Mouse (Mus musculus) limb, embryonic 13.5 days (tissue): ENCODE measurements around the gene 5730596B20Rik. TPM values are rescaled to one million over a fixed set of nuclear protein-coding genes. Genes with fewer than 3 reads are reported as not detected.

Experiments
- ATAC-seq: fragments of 200-750 bp; cut with Nextera tagmentation; 2 replicates; pipeline ENCODE4 v1.8.0; 2017; ENCODE audit warnings: low read depth, moderate number of reproducible peaks, moderate TSS enrichment; ENCODE audit not compliant: low FRiP score
- H3K27ac ChIP-seq: fragments of 300-500 bp; sonication (generic); 2 replicates; pipeline ENCODE4 v1.5.1; 2015; ENCODE audit warnings: inconsistent platforms, mild to moderate bottlenecking, moderate library complexity
- H3K27me3 ChIP-seq: fragments of 300-500 bp; sonication (generic); 2 replicates; pipeline ENCODE4 v1.6.1; 2015; ENCODE audit warnings: mild to moderate bottlenecking, inconsistent platforms
- H3K36me3 ChIP-seq: fragments of 300-500 bp; sonication (generic); 2 replicates; pipeline ENCODE4 v1.6.1; 2015; ENCODE audit warnings: inconsistent platforms, mild to moderate bottlenecking, moderate library complexity
- H3K4me1 ChIP-seq: fragments of 300-500 bp; sonication (generic); 2 replicates; pipeline ENCODE4 v1.6.1; 2015; ENCODE audit warnings: inconsistent platforms
- H3K4me2 ChIP-seq: fragments of 300-500 bp; sonication (generic); replicated peaks from 2 replicates; pipeline ENCODE4 v1.6.1; 2015; ENCODE audit warnings: inconsistent platforms, mild to moderate bottlenecking, moderate library complexity
- H3K4me3 ChIP-seq: fragments of 300-500 bp; sonication (generic); 2 replicates; pipeline ENCODE4 v1.5.1; 2015; ENCODE audit warnings: moderate library complexity, mild to moderate bottlenecking, inconsistent platforms
- H3K9ac ChIP-seq: fragments of 300-500 bp; sonication (generic); 2 replicates; pipeline ENCODE4 v1.6.1; 2015; ENCODE audit warnings: mild to moderate bottlenecking, inconsistent platforms
- H3K9me3 ChIP-seq: fragments of 300-500 bp; sonication (generic); 2 replicates; pipeline ENCODE4 v1.6.1; 2016; ENCODE audit warnings: inconsistent platforms
- WGBS: fragments of 180-500 bp; shearing (Covaris S2); methylation state at CpG from one replicate; pipeline ENCODE4 v1.1.7; 2015; 5-methylcytosine and 5-hydroxymethylcytosine counted together
- polyA plus RNA-seq: library from polyadenylated mRNA; unstranded; fragments of >200 nt; fragmentation: Nextera tagmentation; extraction: Ambion mirVana; gene quantifications from 2 replicates; pipeline ENCODE4 v1.2.1, GENCODE M21; 2015

The 5730596B20Rik gene
- polyA plus RNA-seq, 1 experiment from 2014 or later: 0.71 TPM

DNA sequence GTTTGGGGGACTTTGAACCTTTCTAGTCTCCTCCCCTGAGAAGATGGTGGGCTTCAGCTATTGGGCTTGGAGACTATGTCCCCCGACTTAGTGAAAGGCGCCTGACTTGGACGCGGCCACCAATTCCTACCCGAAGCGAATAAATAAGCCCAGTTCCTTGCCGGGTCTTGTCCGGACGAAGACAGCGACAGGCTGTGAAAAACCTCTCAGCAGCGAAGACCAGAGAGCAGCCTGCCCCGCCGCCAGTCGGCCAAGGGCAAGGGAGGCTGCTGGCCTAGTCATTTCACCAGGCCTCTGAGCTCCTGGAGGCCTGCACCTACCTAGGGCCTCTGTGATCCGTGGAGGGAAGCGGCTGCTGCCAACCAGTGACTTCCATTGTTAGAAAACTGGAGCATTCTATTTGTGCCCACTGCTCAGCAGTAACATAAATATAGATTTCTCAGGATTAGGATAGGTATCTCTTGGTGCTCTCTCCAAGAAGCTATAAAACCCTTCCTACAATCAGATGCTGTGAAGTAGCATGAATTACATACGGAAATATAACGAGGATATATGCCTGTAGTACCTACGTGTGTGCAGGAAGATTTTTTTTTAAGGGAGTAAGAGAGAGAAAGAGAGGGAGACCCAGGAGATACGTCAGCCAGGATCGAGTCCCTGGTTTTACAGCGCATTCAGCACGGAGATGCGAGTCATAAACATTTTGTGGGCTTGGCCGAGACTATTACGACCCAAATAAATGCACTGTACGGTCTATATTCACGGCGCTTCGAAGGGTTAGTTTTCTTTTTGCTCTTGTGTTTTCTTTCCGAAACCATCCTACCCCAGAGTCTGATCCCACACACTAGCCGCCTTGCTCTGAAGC lies 42.9 kb downstream of the 5730596B20Rik start:
- H3K36me3 ChIP-seq: peaks cover 11% of the 10 kb centered on the region
- H3K4me1 ChIP-seq: peaks cover 59% of the 10 kb centered on the region
- 15% methylated on average over 32 of the region's 32 CpGs for WGBS
- H3K9me3 ChIP-seq: no peaks in the 10 kb centered on the region
- peak overlapping the region; percentile 86 for H3K4me3 ChIP-seq
- peak overlapping the region; percentile 93 for H3K4me2 ChIP-seq
- peak overlapping the region; percentile 99; the same call in 1 of the 2 replicates for H3K27ac ChIP-seq
- ATAC-seq: no peak
- H3K27me3 ChIP-seq: peaks cover 9% of the 10 kb centered on the region
- peak overlapping the region; percentile 99 for H3K9ac ChIP-seq

DNA sequence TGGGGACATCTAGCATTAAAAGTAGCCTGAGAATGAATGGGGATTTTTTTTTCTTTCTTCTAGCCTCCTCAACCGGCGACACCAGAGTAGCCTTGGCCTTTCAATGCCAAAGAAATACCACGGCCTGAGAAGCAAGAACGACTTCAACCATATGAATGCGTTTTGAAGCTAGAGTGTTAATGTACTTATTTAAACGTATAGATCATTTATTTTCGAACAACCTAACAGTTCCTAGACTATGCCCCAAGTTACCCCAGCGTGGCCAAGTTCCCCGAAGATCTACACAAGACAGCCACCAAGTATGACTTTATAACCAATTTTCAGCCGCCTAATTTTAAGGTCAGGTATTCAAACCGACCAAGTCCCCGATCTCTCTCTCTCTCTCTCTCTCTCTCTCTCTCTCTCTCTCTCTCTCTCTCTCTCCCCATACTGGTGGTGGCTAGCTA lies 43.6 kb downstream of the 5730596B20Rik start:
- WGBS: 4% methylated on average over 12 of the region's 12 CpGs
- H3K9ac ChIP-seq: peak overlapping the region; percentile 99
- no peak for ATAC-seq
- H3K4me2 ChIP-seq: peak overlapping the region; percentile 93
- H3K27ac ChIP-seq: peak overlapping the region; percentile 99
- H3K36me3 ChIP-seq: peaks cover 18% of the 10 kb centered on the region
- peaks cover 7% of the 10 kb centered on the region; the same call in 1 of the 2 replicates for H3K27me3 ChIP-seq
- H3K4me1 ChIP-seq: peaks cover 53% of the 10 kb centered on the region
- H3K9me3 ChIP-seq: no peaks in the 10 kb centered on the region
- peak overlapping the region; percentile 86 for H3K4me3 ChIP-seq

DNA sequence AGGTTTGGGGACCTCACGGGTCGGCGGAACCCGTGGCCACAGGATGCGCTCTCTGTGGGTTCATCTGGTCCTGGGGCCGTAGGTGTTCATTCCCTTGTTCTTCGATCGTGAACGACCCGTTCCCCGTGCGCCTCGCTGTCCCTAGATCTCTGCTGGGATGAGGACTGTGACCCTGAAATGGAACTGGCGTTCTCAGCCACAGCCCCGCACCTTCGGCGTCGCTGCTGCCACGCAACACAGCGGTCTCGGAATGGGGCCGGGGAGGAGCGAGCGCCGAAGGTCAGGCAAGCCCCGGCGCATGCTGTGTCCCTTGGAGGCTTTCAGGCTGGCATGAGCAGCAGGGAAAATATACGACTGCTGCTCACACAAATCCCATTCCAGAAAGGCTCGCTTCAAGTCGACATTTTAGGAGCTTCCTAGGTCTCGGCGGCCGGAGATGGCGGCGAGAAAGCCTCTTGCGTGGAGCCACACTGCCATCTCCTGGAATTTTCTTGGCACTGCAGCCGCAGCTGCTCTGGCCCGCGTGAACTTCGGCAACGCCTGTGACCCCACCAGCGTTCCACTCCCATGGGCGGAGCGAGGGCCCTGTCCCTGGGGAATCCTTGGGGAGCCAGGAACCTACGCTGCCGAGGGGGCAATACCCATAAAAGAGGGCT lies 44.2 kb downstream of the 5730596B20Rik start, which contains the start of gene Hoxa7:
Gene Hoxa7, minus strand, starts transcription at position 518 of the 656 bp plus-strand sequence.
- peak within 1 kb of the TSS; percentile 99 for H3K27ac ChIP-seq
- H3K4me3 ChIP-seq: peak within 1 kb of the TSS; percentile 86
- peaks cover 18% of the 10 kb centered on the region for H3K36me3 ChIP-seq
- peak; percentile 22 for ATAC-seq
- 0 out of 2 replicates have a peak, but pooled peaks cover 2% of the 10 kb centered on the region for H3K27me3 ChIP-seq
- H3K9ac ChIP-seq: peak within 1 kb of the TSS; percentile 99
- no peaks in the 10 kb centered on the region for H3K9me3 ChIP-seq
- WGBS: under 1% methylated on average over 46 of the region's 46 CpGs
- H3K4me2 ChIP-seq: peak within 1 kb of the TSS; percentile 93
- peaks cover 47% of the 10 kb centered on the region for H3K4me1 ChIP-seq

DNA sequence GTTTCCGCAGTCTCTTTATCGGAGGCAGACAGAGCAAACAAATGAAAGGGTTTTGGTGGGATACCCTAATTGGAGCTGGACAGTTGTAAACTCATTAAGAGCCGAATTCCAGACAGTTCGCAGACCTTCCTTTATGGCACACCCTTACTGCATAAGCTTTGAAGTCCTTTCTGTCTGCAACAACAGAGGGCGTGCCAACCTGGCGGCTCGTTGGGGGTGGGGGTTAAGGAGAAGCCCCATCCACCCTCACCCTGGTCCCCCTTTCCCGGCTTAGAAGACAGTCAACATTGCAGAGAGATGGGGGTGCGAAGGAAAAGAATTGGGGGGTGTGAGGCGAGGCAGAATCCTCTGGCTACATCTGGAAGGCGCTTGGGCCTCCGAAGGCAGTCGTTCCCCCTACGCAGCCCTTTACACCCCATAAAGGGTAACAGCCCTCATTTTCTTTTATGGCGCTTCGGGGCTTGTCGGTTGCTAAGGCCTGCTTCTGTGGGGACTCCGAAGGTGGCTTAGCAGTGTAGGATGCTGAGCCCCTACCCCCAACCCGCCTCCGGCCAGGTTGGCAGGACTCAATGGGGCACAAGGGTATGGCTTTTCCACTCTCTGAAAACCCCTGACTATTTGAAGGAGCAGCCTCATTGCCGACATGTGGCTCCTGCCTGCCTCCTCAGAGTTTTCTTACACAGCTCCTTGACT lies 44.8 kb downstream of the 5730596B20Rik start:
- Histone ChIP-seq H3K27ac (peak overlapping the region; percentile 99), H3K9me3 (no peaks in the 10 kb centered on the region), H3K27me3 (0 out of 2 replicates have a peak, but pooled peaks cover 2% of the 10 kb centered on the region), H3K9ac (peak overlapping the region; percentile 99), H3K36me3 (peaks cover 18% of the 10 kb centered on the region), H3K4me3 (peak overlapping the region; percentile 86), H3K4me2 (peak overlapping the region; percentile 93), H3K4me1 (peaks cover 53% of the 10 kb centered on the region)
- WGBS: under 1% methylated on average over 21 of the region's 21 CpGs
- ATAC-seq: peak; percentile 45

DNA sequence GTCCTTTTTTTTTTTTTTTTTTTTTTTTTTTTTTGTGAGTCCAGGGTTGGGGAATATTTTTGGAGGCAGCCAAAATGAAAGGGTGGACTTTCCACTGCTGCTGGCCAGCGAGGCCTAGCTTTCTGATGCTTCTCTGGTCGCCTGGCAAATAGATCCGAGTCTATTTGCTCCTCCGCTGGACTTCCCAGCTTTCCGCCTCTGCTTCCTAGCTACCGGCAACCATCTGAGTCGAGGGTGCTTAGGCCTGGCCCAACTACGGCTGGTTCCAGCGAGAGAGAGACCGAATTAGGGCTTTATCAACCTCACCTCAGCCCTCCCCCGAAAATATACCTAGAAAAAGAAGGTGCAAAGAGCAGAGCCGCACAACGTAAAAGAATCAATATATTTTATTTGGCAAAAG lies 45.4 kb downstream of the 5730596B20Rik start:
- peaks cover 18% of the 10 kb centered on the region for H3K36me3 ChIP-seq
- WGBS: 6% methylated on average over 13 of the region's 13 CpGs
- no peak for ATAC-seq
- H3K4me1 ChIP-seq: peaks cover 55% of the 10 kb centered on the region
- peak overlapping the region; percentile 99 for H3K9ac ChIP-seq
- no peaks in the 10 kb centered on the region for H3K9me3 ChIP-seq
- H3K27me3 ChIP-seq: 0 out of 2 replicates have a peak, but pooled peaks cover 2% of the 10 kb centered on the region
- H3K4me2 ChIP-seq: peak overlapping the region; percentile 93
- H3K27ac ChIP-seq: peak overlapping the region; percentile 99
- peak overlapping the region; percentile 86 for H3K4me3 ChIP-seq

DNA sequence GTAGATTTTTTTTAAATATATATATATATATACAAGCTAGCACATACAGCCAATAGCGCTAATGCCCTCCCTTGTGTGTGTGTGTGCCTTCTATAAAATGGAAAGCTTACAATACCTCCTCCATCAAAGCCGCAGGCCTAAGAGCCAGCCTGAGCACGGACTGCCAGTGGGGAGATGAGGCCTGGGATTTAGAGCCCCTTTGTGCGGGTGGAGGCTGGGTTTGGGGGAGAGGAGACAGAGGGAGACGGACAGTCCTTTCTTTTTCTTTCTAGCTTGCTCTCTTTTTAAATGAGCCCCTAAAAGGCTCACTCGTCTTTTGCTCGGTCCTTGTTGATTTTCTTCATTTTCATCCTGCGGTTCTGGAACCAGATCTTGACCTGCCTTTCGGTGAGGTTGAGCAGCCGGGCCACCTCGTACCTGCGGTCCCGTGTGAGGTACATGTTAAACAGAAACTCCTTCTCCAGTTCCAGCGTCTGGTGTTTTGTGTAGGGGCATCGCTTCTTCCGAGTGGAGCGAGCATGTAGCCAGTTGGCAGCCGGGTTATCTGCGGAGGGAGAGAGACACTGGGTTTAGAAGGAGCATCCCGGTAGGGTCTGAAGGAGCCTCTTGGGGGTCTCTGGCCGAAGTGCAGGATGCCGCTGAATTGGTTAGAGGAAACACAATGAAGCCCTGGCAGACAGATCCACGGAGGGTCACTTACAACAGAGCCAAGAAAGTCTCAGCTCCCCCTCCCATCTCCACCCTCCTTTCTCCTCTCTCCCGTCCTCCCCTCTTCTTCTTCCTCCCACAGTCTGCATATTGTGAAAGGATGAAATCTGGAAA lies 46.9 kb downstream of the 5730596B20Rik start:
- Histone ChIP-seq H3K4me3 (peak overlapping the region; percentile 86), H3K9ac (peak overlapping the region; percentile 99), H3K4me2 (peak overlapping the region; percentile 93), H3K27me3 (0 out of 2 replicates have a peak, but pooled peaks cover 2% of the 10 kb centered on the region), H3K9me3 (no peaks in the 10 kb centered on the region), H3K36me3 (peaks cover 18% of the 10 kb centered on the region), H3K4me1 (peaks cover 42% of the 10 kb centered on the region), H3K27ac (peak overlapping the region; percentile 99)
- 2% methylated on average over 24 of the region's 24 CpGs for WGBS
- no peak for ATAC-seq

DNA sequence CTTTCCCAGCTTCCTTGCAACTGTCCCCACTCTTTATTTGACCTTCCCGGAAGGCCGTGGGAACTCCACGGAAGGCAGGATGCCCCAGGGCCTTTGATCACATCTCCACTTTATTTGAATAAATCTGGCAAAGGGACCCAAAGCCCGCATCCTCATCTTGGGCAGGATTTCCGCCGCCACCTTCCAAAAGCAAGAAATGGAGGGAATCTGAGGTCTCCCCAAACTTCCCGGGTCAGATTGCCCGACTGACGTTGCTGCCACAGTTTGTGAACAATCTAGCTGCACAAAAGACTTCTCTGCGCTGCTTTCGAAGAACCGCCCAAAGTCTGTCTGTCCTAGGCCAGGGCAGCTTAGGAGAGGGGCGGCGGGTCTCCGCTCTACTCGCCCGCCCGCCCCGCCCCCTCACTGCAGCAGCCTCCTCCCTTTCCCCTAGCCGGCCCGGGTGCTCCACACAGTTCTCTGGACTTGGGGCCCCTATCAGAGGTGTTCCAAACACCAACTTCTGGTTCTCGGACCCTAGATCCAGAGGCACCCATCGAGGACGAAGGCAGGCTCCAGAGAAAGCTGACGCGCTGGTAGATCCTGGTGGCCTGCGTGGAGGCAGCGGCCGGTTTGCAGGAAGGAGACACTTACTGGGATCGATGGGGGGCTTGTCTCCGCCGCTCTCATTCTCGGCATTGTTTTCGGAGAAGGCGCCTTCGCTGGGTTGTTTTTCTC lies 47.8 kb downstream of the 5730596B20Rik start:
- H3K4me2 ChIP-seq: peak overlapping the region; percentile 93
- ATAC-seq: no peak
- H3K27ac ChIP-seq: peak overlapping the region; percentile 99
- peaks cover 24% of the 10 kb centered on the region for H3K36me3 ChIP-seq
- H3K9ac ChIP-seq: peak overlapping the region; percentile 99
- under 1% methylated on average over 36 of the region's 36 CpGs for WGBS
- H3K4me3 ChIP-seq: peak overlapping the region; percentile 86
- 0 out of 2 replicates have a peak, but pooled peaks cover under 1% of the 10 kb centered on the region for H3K27me3 ChIP-seq
- H3K4me1 ChIP-seq: peaks cover 33% of the 10 kb centered on the region
- H3K9me3 ChIP-seq: no peaks in the 10 kb centered on the region

DNA sequence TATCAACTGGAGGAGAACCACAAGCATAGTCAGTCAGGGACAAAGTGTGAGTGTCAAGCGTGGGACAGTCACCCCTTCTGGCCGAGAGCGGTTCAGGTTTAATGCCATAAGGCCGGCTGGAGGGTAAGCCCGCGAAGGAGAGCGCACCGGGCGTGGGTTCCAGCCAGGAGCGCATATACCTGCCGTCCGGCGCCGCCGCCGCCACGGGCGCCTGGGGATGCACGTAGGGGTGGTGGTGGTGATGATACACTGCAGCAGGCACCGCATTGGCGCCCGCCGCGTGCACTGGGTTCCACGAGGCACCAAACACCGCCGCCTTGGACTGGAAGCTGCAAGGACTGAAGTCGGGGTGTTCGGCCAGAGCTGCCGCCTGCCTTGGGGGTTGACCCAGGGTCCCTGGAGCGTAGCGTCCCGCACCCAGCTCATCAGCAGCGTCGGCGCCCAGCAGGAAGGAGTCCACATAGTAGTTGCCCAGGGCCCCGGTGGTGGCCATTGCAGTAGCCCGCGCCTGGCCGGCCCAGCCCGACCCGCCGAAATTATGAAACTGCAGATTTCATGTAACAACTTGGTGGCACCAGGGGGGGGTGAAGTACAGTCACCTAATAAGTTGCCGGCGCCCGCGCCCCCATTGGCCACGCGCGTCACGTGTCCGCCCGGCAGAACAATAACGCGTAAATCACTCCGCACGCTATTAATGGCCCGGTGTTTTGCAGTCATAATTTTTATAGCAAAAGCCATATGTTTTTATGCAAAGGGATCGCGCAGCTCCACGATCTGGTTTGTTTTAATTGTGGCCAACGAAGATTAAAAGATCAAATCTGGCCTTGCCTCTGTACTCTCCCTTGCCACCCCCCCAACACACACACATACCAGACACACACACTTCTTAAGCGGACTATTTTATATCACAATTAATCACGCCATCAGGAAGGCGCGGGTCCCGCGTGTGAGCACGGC lies 48.6 kb downstream of the 5730596B20Rik start:
- H3K36me3 ChIP-seq: peaks cover 27% of the 10 kb centered on the region
- H3K4me3 ChIP-seq: peak overlapping the region; percentile 86
- ATAC-seq: peak; percentile 62
- H3K27me3 ChIP-seq: no peaks in the 10 kb centered on the region
- under 1% methylated on average over 69 of the region's 69 CpGs for WGBS
- H3K9me3 ChIP-seq: no peaks in the 10 kb centered on the region
- H3K9ac ChIP-seq: peak overlapping the region; percentile 99
- H3K4me2 ChIP-seq: peak overlapping the region; percentile 93
- H3K27ac ChIP-seq: peak overlapping the region; percentile 99
- H3K4me1 ChIP-seq: peaks cover 25% of the 10 kb centered on the region

DNA sequence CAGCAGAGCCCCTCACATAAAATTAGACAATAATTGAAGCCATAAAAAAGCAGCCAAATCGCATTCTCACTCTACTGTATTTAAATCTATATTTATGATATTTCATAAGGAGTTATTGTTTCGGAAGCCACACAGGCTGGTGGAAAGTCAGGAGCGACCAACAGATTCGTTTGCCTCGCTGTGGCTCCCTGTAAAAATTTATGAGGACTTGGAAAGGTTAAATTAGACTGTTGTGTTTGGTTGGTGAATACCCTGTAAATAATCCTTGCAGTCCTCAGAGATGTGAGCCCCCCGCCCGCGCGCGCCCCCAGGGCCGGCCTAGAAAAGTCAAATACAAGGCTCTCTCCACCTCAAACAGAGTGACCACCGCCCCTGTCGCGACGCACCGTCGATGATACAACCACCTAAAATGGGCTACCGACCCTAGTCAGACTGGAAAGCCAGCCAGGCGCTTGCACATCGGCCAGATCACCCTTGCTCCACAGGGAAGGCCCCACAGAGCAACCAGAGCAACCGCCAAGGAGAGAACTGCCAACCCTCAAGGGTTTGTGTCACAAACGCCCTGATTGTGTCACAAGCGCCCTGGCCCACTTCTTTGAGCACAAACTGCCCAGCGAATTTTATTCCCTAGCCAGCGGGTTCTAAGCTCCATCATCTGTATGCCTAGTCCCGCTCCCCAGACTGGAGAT lies 49.4 kb downstream of the 5730596B20Rik start:
- Histone ChIP-seq H3K4me2 (peak overlapping the region; percentile 93), H3K4me3 (peak overlapping the region; percentile 86), H3K27ac (peak overlapping the region; percentile 99), H3K36me3 (peaks cover 29% of the 10 kb centered on the region), H3K9ac (peak overlapping the region; percentile 99), H3K9me3 (no peaks in the 10 kb centered on the region), H3K4me1 (peaks cover 18% of the 10 kb centered on the region), H3K27me3 (no peaks in the 10 kb centered on the region)
- ATAC-seq: peak; percentile 3; the same call in 1 of the 2 replicates
- WGBS: 1% methylated on average over 26 of the region's 26 CpGs
